ENCODE assay signal across 8 mouse cellular contexts in genomic region chr15:59822995-59823681, GRCm38 (mm10).
DNase-seq lines count a peak whose midpoint lies in the region; ATAC-seq and TF ChIP-seq lines count a peak whose summit lies in the region.
"Had no signal": no experiment of that assay in that cellular context is flagged by ENCODE, and none has a peak within 500 bp of the region (broad histone marks: within the 10 kb centered on the region; RNA-seq: fewer than 3 reads in every experiment).

No protein-coding gene starts in this region.

- peak; percentile 50; the same call in 1 of the 2 replicates for ATAC-seq in heart, embryonic 16.5 days (replicated peaks; ENCODE audit: extremely low read depth, insufficient read depth, low FRiP score)
- ATAC-seq in lung, postnatal 0 days: peak; percentile 93

- TF ChIP-seq POLR2A in ES-Bruce4 (IDR thresholded peaks at IDR 0.05; ENCODE audit: insufficient read depth, low read length): no peak

- H3K9me3 ChIP-seq in ES-Bruce4 (replicated peaks; ENCODE audit: control insufficient read depth, insufficient read depth, low read length, poor library complexity, severe bottlenecking): no peaks in the 10 kb centered on the region
- no peaks in the 10 kb centered on the region for H3K9me3 ChIP-seq in heart, embryonic 16.5 days (replicated peaks; ENCODE audit: control insufficient read depth, low read length)
- H3K9me3 ChIP-seq in lung, postnatal 0 days (ENCODE audit: low read length): no peaks in the 10 kb centered on the region

- no peak overlapping the region for H3K9ac ChIP-seq in ES-Bruce4 (ENCODE audit: low read depth, poor library complexity, severe bottlenecking)
- H3K9ac ChIP-seq in heart, embryonic 16.5 days (ENCODE audit: low read length): 0 out of 2 replicates have a peak overlapping the region, but pooled peaks have one; percentile 45
- H3K9ac ChIP-seq in lung, postnatal 0 days (replicated peaks; ENCODE audit: low read depth): no peak overlapping the region

- no peaks in the 10 kb centered on the region for H3K27me3 ChIP-seq in ES-Bruce4 (ENCODE audit: control insufficient read depth, insufficient read depth, low read length, poor library complexity, severe bottlenecking)
- no peaks in the 10 kb centered on the region for H3K27me3 ChIP-seq in heart, embryonic 16.5 days (ENCODE audit: control insufficient read depth, insufficient read depth, low read length)
- H3K27me3 ChIP-seq in lung, postnatal 0 days (replicated peaks; ENCODE audit: insufficient read depth, low read length): no peaks in the 10 kb centered on the region

- TF ChIP-seq EP300 in ES-Bruce4 (IDR thresholded peaks at IDR 0.05; ENCODE audit: insufficient read depth, low read depth, low read length): 0 out of 2 replicates have a peak, but pooled peaks have one; percentile 20
- peak; percentile 99 for TF ChIP-seq EP300 in lung, postnatal 0 days (IDR thresholded peaks at IDR 0.05)

- no peak overlapping the region for H3K4me3 ChIP-seq in ES-Bruce4 (ENCODE audit: low read depth, low read length)
- no peak overlapping the region for H3K4me3 ChIP-seq in heart, embryonic 16.5 days (ENCODE audit: low read length)
- no peak overlapping the region for H3K4me3 ChIP-seq in lung, postnatal 0 days (ENCODE audit: low read depth, low read length)

- no peak overlapping the region for H3K4me2 ChIP-seq in heart, embryonic 16.5 days (ENCODE audit: low read depth, low read length)
- H3K4me2 ChIP-seq in lung, postnatal 0 days (replicated peaks; ENCODE audit: low read depth, low read length): no peak overlapping the region

- peak; percentile 41 for DNase-seq in 416B (ENCODE audit: low read depth)
- peak; percentile 97 for DNase-seq in lung, postnatal 0 days (ENCODE audit: low spot score)
- DNase-seq in layer of hippocampus, postnatal 10 days (ENCODE audit: low spot score in 2 of 2): no peak
- DNase-seq in gastrocnemius, postnatal 25 days: no peak
- no peak for DNase-seq in ovary, postnatal 10 days (ENCODE audit: low spot score)
- DNase-seq: cerebellum, postnatal 14 days had no signal

- H3K4me1 ChIP-seq in ES-Bruce4 (ENCODE audit: control insufficient read depth, insufficient read depth, low read length): peaks cover 6% of the 10 kb centered on the region
- peaks cover 12% of the 10 kb centered on the region for H3K4me1 ChIP-seq in heart, embryonic 16.5 days (ENCODE audit: control insufficient read depth, insufficient read depth, low read length)
- H3K4me1 ChIP-seq in lung, postnatal 0 days (ENCODE audit: insufficient read depth, low read depth, low read length): no peaks in the 10 kb centered on the region; the same call in 1 of the 2 replicates

- 45% methylated on average over 3 of the region's 3 CpGs for WGBS in heart, embryonic 16.5 days
- 37% methylated on average over 3 of the region's 3 CpGs for WGBS in lung, postnatal 0 days

- no peaks in the 10 kb centered on the region for H3K36me3 ChIP-seq in ES-Bruce4 (ENCODE audit: control insufficient read depth, insufficient read depth, low read length, poor library complexity, severe bottlenecking)
- no peaks in the 10 kb centered on the region for H3K36me3 ChIP-seq in heart, embryonic 16.5 days (ENCODE audit: control insufficient read depth, insufficient read depth)
- no peaks in the 10 kb centered on the region for H3K36me3 ChIP-seq in lung, postnatal 0 days (ENCODE audit: insufficient read depth, low read length)

- TF ChIP-seq CTCF in ES-Bruce4 (IDR thresholded peaks at IDR 0.05; ENCODE audit: low read depth, low read length): no peak
- TF ChIP-seq CTCF in lung, postnatal 0 days (IDR thresholded peaks at IDR 0.05): peak; percentile 20; the same call in 1 of the 2 replicates

- peak overlapping the region; percentile 76 for H3K27ac ChIP-seq in ES-Bruce4 (ENCODE audit: insufficient read depth, low read length)
- peak overlapping the region; percentile 62 for H3K27ac ChIP-seq in heart, embryonic 16.5 days (ENCODE audit: low read length)
- peak overlapping the region; percentile 86 for H3K27ac ChIP-seq in lung, postnatal 0 days (ENCODE audit: low read length)

Comparison
In these comparisons a context has a peak if more than half of its experiments do, and no peak if none do; other contexts are left out.
1. DNase-seq: peak in 416B (single experiment) and lung, postnatal 0 days (single experiment); none in layer of hippocampus, postnatal 10 days (0 of 2), gastrocnemius, postnatal 25 days (single experiment) and ovary, postnatal 10 days (single experiment).
2. Peak in every context shown above with its lines, with median percentiles within 50 percentile points of each other: H3K27ac ChIP-seq.